16 mouse cellular contexts compared by ENCODE assay signal in the genomic region with DNA sequence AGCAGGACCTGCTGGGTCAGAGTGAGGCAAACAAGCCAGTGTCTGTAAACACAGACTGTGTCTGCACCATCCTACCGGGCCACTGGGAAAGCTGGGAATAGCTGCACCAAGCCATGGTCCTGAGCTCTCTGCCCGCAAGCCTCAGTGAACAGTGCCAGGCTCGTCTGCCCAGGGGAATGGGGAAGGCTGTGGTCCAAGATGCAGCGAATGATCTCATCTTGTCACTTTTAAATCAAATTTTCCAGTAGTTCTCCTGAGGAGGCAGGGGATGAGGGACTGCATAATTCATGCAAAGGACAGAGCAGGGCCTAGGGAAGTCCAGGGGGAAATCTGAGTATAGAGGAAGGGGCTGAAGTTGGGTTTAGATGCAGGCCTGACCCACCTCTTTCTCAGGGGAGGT. TPM values are rescaled to one million over a fixed set of nuclear protein-coding genes. Genes with fewer than 3 reads are reported as not detected.
DNase-seq lines count a peak whose midpoint lies in the region; ATAC-seq and TF ChIP-seq lines count a peak whose summit lies in the region.
"Had no signal": no experiment of that assay in that cellular context is flagged by ENCODE, and none has a peak within 500 bp of the region (broad histone marks: within the 10 kb centered on the region; RNA-seq: fewer than 3 reads in every experiment).

No protein-coding gene starts in this region.

- 84% methylated on average over 4 of the region's 4 CpGs for WGBS in forebrain, embryonic 10.5 days
- WGBS in forebrain, embryonic 11.5 days: 83% methylated on average over 4 of the region's 4 CpGs
- 82% methylated on average over 4 of the region's 4 CpGs for WGBS in lung, embryonic 14.5 days
- WGBS in forebrain, embryonic 15.5 days: 87% methylated on average over 4 of the region's 4 CpGs
- WGBS in limb, embryonic 15.5 days: 83% methylated on average over 4 of the region's 4 CpGs

- DNase-seq in forebrain, embryonic 10.5 days (ENCODE audit: extremely low spot score, low spot score): no peak
- no peak for DNase-seq in forebrain, embryonic 11.5 days (ENCODE audit: low spot score)
- no peak for DNase-seq in lung, embryonic 14.5 days
- DNase-seq in lung, postnatal 25 days (ENCODE audit: low spot score): no peak
- no peak for DNase-seq in layer of hippocampus, adult 11-12 months (ENCODE audit: low spot score)
- DNase-seq in urinary bladder, adult 2 months (ENCODE audit: low spot score): no peak
- DNase-seq: B cell, adult 2 months; cerebellum, adult 9-11 months; kidney, adult 11 months; lung, postnatal 4 days; right cerebral cortex, adult 18-20 months; thymus, postnatal 4 days had no signal

- ATAC-seq in forebrain, embryonic 11.5 days (replicated peaks; ENCODE audit: low FRiP score): no peak
- no peak for ATAC-seq in lung, embryonic 14.5 days (ENCODE audit: insufficient read depth)
- no peak for ATAC-seq in forebrain, embryonic 15.5 days (replicated peaks)
- ATAC-seq in limb, embryonic 15.5 days (ENCODE audit: insufficient number of reproducible peaks, low FRiP score, low TSS enrichment, low read depth): no peak

- H3K4me1 ChIP-seq in forebrain, embryonic 10.5 days: peaks cover 43% of the 10 kb centered on the region
- H3K4me1 ChIP-seq in forebrain, embryonic 11.5 days (replicated peaks; ENCODE audit: control insufficient read depth, insufficient read depth, low read length): peaks cover 10% of the 10 kb centered on the region
- H3K4me1 ChIP-seq in lung, embryonic 14.5 days (ENCODE audit: insufficient read depth): 0 out of 2 replicates have a peak, but pooled peaks cover 3% of the 10 kb centered on the region
- peaks cover 13% of the 10 kb centered on the region for H3K4me1 ChIP-seq in forebrain, embryonic 15.5 days
- peaks cover 29% of the 10 kb centered on the region for H3K4me1 ChIP-seq in limb, embryonic 15.5 days

- peak overlapping the region; percentile 80 for H3K27ac ChIP-seq in forebrain, embryonic 10.5 days
- no peak overlapping the region for H3K27ac ChIP-seq in forebrain, embryonic 11.5 days (ENCODE audit: low read depth, low read length)
- H3K27ac ChIP-seq in lung, embryonic 14.5 days (ENCODE audit: low read depth): no peak overlapping the region
- H3K27ac ChIP-seq in forebrain, embryonic 15.5 days (replicated peaks): no peak overlapping the region
- H3K27ac ChIP-seq in limb, embryonic 15.5 days: peak overlapping the region; percentile 55; the same call in 1 of the 2 replicates

- H3K27me3 ChIP-seq in forebrain, embryonic 10.5 days (ENCODE audit: poor library complexity, severe bottlenecking): peaks cover 53% of the 10 kb centered on the region
- no peaks in the 10 kb centered on the region; the same call in 1 of the 2 replicates for H3K27me3 ChIP-seq in forebrain, embryonic 11.5 days (ENCODE audit: control insufficient read depth, insufficient read depth, low read length)
- peaks cover 4% of the 10 kb centered on the region; the same call in 1 of the 2 replicates for H3K27me3 ChIP-seq in lung, embryonic 14.5 days (ENCODE audit: insufficient read depth, low read length)
- H3K27me3 ChIP-seq in forebrain, embryonic 15.5 days: no peaks in the 10 kb centered on the region
- no peaks in the 10 kb centered on the region; the same call in 1 of the 2 replicates for H3K27me3 ChIP-seq in limb, embryonic 15.5 days

- H3K9ac ChIP-seq in forebrain, embryonic 11.5 days (ENCODE audit: low read length): no peak overlapping the region; the same call in none of the 2 replicates
- peak overlapping the region; percentile 57; the same call in 1 of the 2 replicates for H3K9ac ChIP-seq in lung, embryonic 14.5 days
- H3K9ac ChIP-seq in forebrain, embryonic 15.5 days (replicated peaks): 0 out of 2 replicates have a peak overlapping the region, but pooled peaks have one; percentile 56
- H3K9ac ChIP-seq in limb, embryonic 15.5 days: no peak overlapping the region

- no peak overlapping the region for H3K4me2 ChIP-seq in forebrain, embryonic 11.5 days (ENCODE audit: low read depth, low read length, severe bottlenecking)
- H3K4me2 ChIP-seq in lung, embryonic 14.5 days: no peak overlapping the region
- no peak overlapping the region for H3K4me2 ChIP-seq in forebrain, embryonic 15.5 days (replicated peaks)
- H3K4me2 ChIP-seq in limb, embryonic 15.5 days: no peak overlapping the region

- no peak for TF ChIP-seq CTCF in lung, embryonic 14.5 days (IDR thresholded peaks at IDR 0.05; ENCODE audit: low read depth)

- H3K36me3 ChIP-seq in forebrain, embryonic 10.5 days (replicated peaks): peaks cover 19% of the 10 kb centered on the region
- no peaks in the 10 kb centered on the region for H3K36me3 ChIP-seq in forebrain, embryonic 11.5 days (ENCODE audit: control insufficient read depth, insufficient read depth, low read length)
- no peaks in the 10 kb centered on the region for H3K36me3 ChIP-seq in lung, embryonic 14.5 days (ENCODE audit: insufficient read depth)
- H3K36me3 ChIP-seq in forebrain, embryonic 15.5 days: no peaks in the 10 kb centered on the region
- peaks cover 8% of the 10 kb centered on the region; the same call in 1 of the 2 replicates for H3K36me3 ChIP-seq in limb, embryonic 15.5 days
- H3K36me3 ChIP-seq: embryonic facial prominence, embryonic 15.5 days; heart, embryonic 12.5 days had no signal

- peak overlapping the region; percentile 79 for H3K4me3 ChIP-seq in forebrain, embryonic 10.5 days
- no peak overlapping the region for H3K4me3 ChIP-seq in forebrain, embryonic 11.5 days (ENCODE audit: low read depth, low read length)
- no peak overlapping the region for H3K4me3 ChIP-seq in lung, embryonic 14.5 days (ENCODE audit: low read depth, low read length)
- H3K4me3 ChIP-seq in forebrain, embryonic 15.5 days: no peak overlapping the region
- H3K4me3 ChIP-seq in limb, embryonic 15.5 days: no peak overlapping the region

- no peaks in the 10 kb centered on the region for H3K9me3 ChIP-seq in forebrain, embryonic 10.5 days
- no peaks in the 10 kb centered on the region for H3K9me3 ChIP-seq in forebrain, embryonic 11.5 days (ENCODE audit: control insufficient read depth, low read length)
- H3K9me3 ChIP-seq in lung, embryonic 14.5 days (ENCODE audit: low read depth, low read length): no peaks in the 10 kb centered on the region
- H3K9me3 ChIP-seq in forebrain, embryonic 15.5 days: no peaks in the 10 kb centered on the region
- no peaks in the 10 kb centered on the region for H3K9me3 ChIP-seq in limb, embryonic 15.5 days
- H3K9me3 ChIP-seq: embryonic facial prominence, embryonic 15.5 days; heart, embryonic 12.5 days had no signal

RNA-seq across cellular contexts. Expression of a gene that starts 0.9 kb away (rescaled TPM):
- polyA plus RNA-seq in forebrain, embryonic 10.5 days (2016; fragmentation: Nextera tagmentation; extraction: Ambion mirVana): 11.3 and 12.3 TPM in 2 replicates
- polyA plus RNA-seq in forebrain, embryonic 11.5 days (2014; fragmentation: Nextera tagmentation; extraction: Ambion mirVana): 12.5 and 15.3 TPM in 2 replicates
- polyA plus RNA-seq in lung, embryonic 14.5 days (2014; fragmentation: Nextera tagmentation; extraction: Ambion mirVana): 4.3 and 5.1 TPM in 2 replicates
- polyA plus RNA-seq in forebrain, embryonic 15.5 days (2015; fragmentation: Nextera tagmentation; extraction: Ambion mirVana): 16.9 and 18.5 TPM in 2 replicates
- polyA plus RNA-seq in limb, embryonic 15.5 days (2015; fragmentation: Nextera tagmentation; extraction: Ambion mirVana): 5.9 and 6.4 TPM in 2 replicates
- 4.5 and 5.3 TPM in 2 replicates for polyA plus RNA-seq in urinary bladder, adult 2 months (2012; rRNA removed)

RNA-seq across cellular contexts. Expression of a gene that starts 5.3 kb away (rescaled TPM):
- 0.05 and 0.11 TPM in 2 replicates for polyA plus RNA-seq in forebrain, embryonic 10.5 days (2016; fragmentation: Nextera tagmentation; extraction: Ambion mirVana)
- polyA plus RNA-seq in forebrain, embryonic 11.5 days (2014; fragmentation: Nextera tagmentation; extraction: Ambion mirVana): 0.08 and 0.16 TPM in 2 replicates
- 0.61 and 0.64 TPM in 2 replicates for polyA plus RNA-seq in lung, embryonic 14.5 days (2014; fragmentation: Nextera tagmentation; extraction: Ambion mirVana)
- polyA plus RNA-seq in forebrain, embryonic 15.5 days (2015; fragmentation: Nextera tagmentation; extraction: Ambion mirVana): 0.92 and 1.1 TPM in 2 replicates
- 9.4 and 9.8 TPM in 2 replicates for polyA plus RNA-seq in limb, embryonic 15.5 days (2015; fragmentation: Nextera tagmentation; extraction: Ambion mirVana)
- polyA plus RNA-seq in urinary bladder, adult 2 months (2012; rRNA removed): 40.7 and 65.9 TPM in 2 replicates

RNA-seq across cellular contexts. Expression of a gene that starts 21.4 kb away (rescaled TPM):
- polyA plus RNA-seq in forebrain, embryonic 10.5 days (2016; fragmentation: Nextera tagmentation; extraction: Ambion mirVana): 189 and 199 TPM in 2 replicates
- polyA plus RNA-seq in forebrain, embryonic 11.5 days (2014; fragmentation: Nextera tagmentation; extraction: Ambion mirVana): 170 and 180 TPM in 2 replicates
- 140 and 153 TPM in 2 replicates for polyA plus RNA-seq in lung, embryonic 14.5 days (2014; fragmentation: Nextera tagmentation; extraction: Ambion mirVana)
- 81.3 and 82.0 TPM in 2 replicates for polyA plus RNA-seq in forebrain, embryonic 15.5 days (2015; fragmentation: Nextera tagmentation; extraction: Ambion mirVana)
- 105 TPM in 2 replicates for polyA plus RNA-seq in limb, embryonic 15.5 days (2015; fragmentation: Nextera tagmentation; extraction: Ambion mirVana)
- 17.0 and 22.2 TPM in 2 replicates for polyA plus RNA-seq in urinary bladder, adult 2 months (2012; rRNA removed)

RNA-seq across cellular contexts. Expression of a gene that starts 47.3 kb away (rescaled TPM):
- polyA plus RNA-seq in forebrain, embryonic 10.5 days (2016; fragmentation: Nextera tagmentation; extraction: Ambion mirVana): 3.8 and 3.9 TPM in 2 replicates
- 3.7 and 4.1 TPM in 2 replicates for polyA plus RNA-seq in forebrain, embryonic 11.5 days (2014; fragmentation: Nextera tagmentation; extraction: Ambion mirVana)
- polyA plus RNA-seq in lung, embryonic 14.5 days (2014; fragmentation: Nextera tagmentation; extraction: Ambion mirVana): 9.3 and 10.9 TPM in 2 replicates
- polyA plus RNA-seq in forebrain, embryonic 15.5 days (2015; fragmentation: Nextera tagmentation; extraction: Ambion mirVana): 5.3 and 6.2 TPM in 2 replicates
- 13.1 and 14.5 TPM in 2 replicates for polyA plus RNA-seq in limb, embryonic 15.5 days (2015; fragmentation: Nextera tagmentation; extraction: Ambion mirVana)
- 38.7 and 38.8 TPM in 2 replicates for polyA plus RNA-seq in urinary bladder, adult 2 months (2012; rRNA removed)

Comparison
In these comparisons a context has a peak if more than half of its experiments do, and no peak if none do; other contexts are left out.
1. H3K27ac ChIP-seq: peak in forebrain, embryonic 10.5 days (single experiment) and limb, embryonic 15.5 days (single experiment); none in forebrain, embryonic 11.5 days (single experiment), lung, embryonic 14.5 days (single experiment) and forebrain, embryonic 15.5 days (single experiment).
2. H3K9ac ChIP-seq: peak in lung, embryonic 14.5 days (single experiment) and forebrain, embryonic 15.5 days (single experiment); none in forebrain, embryonic 11.5 days (single experiment) and limb, embryonic 15.5 days (single experiment).